In genomic region chr13:11959488-11960174, GRCm38 (mm10) we compare ENCODE assay signal across 11 mouse cellular contexts.
DNase-seq lines count a peak whose midpoint lies in the region; ATAC-seq lines count a peak whose summit lies in the region.
"Had no signal": no experiment of that assay in that cellular context is flagged by ENCODE, and none has a peak within 500 bp of the region (broad histone marks: within the 10 kb centered on the region; RNA-seq: fewer than 3 reads in every experiment).

No protein-coding gene starts in this region.

- H3K36me3 ChIP-seq in kidney, embryonic 16.5 days (ENCODE audit: insufficient read depth, low read length): no peaks in the 10 kb centered on the region

- no peak for DNase-seq in kidney, adult 11 months
- DNase-seq in CD4-positive helper T cell, adult 2 months (ENCODE audit: low read depth, low spot score): peak; percentile 9
- DNase-seq in MN1 (ENCODE audit: low spot score): peak; percentile 46
- no peak for DNase-seq in urinary bladder, postnatal 25 days (ENCODE audit: low spot score)
- DNase-seq in frontal cortex, postnatal 36 days (ENCODE audit: low spot score in 2 of 2): no peak
- DNase-seq: cerebellum, postnatal 36 days; heart, adult 18-20 months; kidney, postnatal 25 days; retina, postnatal 1 day had no signal

- no peak overlapping the region for H3K9ac ChIP-seq in kidney, embryonic 16.5 days (replicated peaks; ENCODE audit: low read length)

- no peak overlapping the region for H3K27ac ChIP-seq in kidney, embryonic 16.5 days (ENCODE audit: low read length)

- no peaks in the 10 kb centered on the region for H3K27me3 ChIP-seq in kidney, embryonic 16.5 days (ENCODE audit: insufficient read depth, low read length)

- no peaks in the 10 kb centered on the region for H3K9me3 ChIP-seq in kidney, embryonic 16.5 days (ENCODE audit: low read length)

- H3K4me1 ChIP-seq in kidney, embryonic 16.5 days (ENCODE audit: insufficient read depth, low read length): no peaks in the 10 kb centered on the region

- ATAC-seq in kidney, embryonic 16.5 days (ENCODE audit: low FRiP score, low TSS enrichment): peak; percentile 46; the same call in 1 of the 2 replicates
- ATAC-seq in megakaryocyte, adult 5-6 weeks (ENCODE audit: poor library complexity, severe bottlenecking): peak; percentile 12; the same call in 1 of the 2 replicates

- H3K4me3 ChIP-seq in kidney, embryonic 16.5 days (ENCODE audit: low read length): no peak overlapping the region

- no peak overlapping the region for H3K4me2 ChIP-seq in kidney, embryonic 16.5 days (replicated peaks; ENCODE audit: low read depth, low read length)

Comparison
In these comparisons a context has a peak if more than half of its experiments do, and no peak if none do; other contexts are left out.
1. DNase-seq: peak in CD4-positive helper T cell, adult 2 months (single experiment) and MN1 (single experiment); none in kidney, adult 11 months (single experiment), urinary bladder, postnatal 25 days (single experiment) and frontal cortex, postnatal 36 days (0 of 2).